Mouse (Mus musculus): ENCODE data around the gene Eprs. TPM values are rescaled to one million over a fixed set of nuclear protein-coding genes. Genes with fewer than 3 reads are reported as not detected.
"Not testable (repeated sequence)": the region's sequence is repeated elsewhere in the genome, so short reads cannot be mapped to it uniquely, and the experiment has no call there.

Gene Eprs
- 29.2 and 29.4 TPM in 2 replicates for polyA plus RNA-seq (2012; rRNA removed)

DNA sequence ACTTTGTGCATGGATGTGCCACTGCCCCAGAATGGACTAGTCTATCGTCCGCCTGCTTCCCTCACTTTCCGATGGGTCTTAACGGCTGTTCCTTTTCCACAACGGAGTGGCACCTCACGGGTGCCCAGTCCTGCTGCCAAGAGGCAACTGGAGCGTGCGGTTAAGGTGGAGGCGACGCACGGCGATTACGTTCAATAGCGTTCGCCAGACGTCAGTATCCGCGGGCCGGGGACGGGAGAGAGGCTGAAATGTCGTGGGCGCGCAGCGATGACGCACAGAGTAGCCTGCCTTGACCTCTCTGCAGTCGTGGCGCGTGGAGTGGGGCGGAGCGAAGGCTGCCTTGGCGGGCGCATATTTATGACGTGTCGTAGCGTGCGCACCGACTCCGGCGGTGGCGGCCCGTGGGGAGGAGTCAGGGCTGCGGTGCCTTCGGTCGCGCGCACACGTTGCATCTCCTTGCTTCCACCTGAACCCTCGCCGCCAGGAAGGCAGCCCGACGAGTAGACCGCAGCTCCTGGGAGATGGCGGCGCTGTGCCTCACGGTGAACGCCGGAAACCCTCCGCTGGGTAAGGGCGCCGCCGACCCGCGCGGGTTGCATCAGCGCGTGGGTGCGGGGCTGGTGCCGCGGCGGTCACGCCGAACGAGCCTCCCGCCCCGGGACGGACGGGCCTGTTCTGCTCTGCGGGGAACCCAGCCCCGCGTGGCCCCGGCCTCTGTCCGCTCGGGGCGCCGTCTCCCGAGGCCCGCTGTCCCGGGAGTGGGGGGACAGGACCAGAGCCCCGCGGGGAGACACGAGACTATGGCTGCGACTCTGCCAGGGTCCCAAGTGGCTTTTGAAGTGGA is at the start of gene Eprs:
Gene Eprs (plus strand): TSS at position 368 of the 844 bp plus-strand sequence.
- peaks cover 5% of the 10 kb centered on the region for H3K4me1 ChIP-seq (ENCODE audit: control insufficient read depth, insufficient read depth, low read length)
- TF ChIP-seq CTCF (IDR thresholded peaks at IDR 0.05; ENCODE audit: extremely low read depth, insufficient read depth, low read length) (no peak), POLR2A (IDR thresholded peaks at IDR 0.05; ENCODE audit: extremely low read depth, insufficient read depth, low read length) (peak; percentile 89)
- H3K4me3 ChIP-seq (ENCODE audit: insufficient read depth, low read length) = peak within 1 kb of the TSS; percentile 64
- peak within 1 kb of the TSS; percentile 63 for H3K27ac ChIP-seq (ENCODE audit: insufficient read depth, low read length)

DNA sequence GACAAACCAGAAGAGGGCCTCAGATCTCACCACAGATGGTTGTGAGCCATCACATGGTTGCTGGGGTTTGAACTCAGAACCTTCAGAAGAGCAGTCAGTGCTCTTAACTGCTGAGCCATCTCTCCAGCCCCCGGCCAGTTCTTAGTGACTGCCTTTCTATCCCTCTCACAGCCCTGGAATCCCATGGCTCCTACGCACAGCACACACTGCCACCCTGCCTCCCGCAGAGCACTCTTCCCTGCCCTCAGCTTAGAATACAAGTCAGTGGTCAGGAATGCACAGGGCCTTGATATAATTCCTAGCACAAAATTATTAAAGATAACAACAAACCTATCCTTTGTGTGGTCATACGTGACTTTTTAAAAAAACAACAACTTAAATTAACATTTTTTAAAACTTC is 48.3 kb upstream of the Eprs start:
- Histone ChIP-seq H3K27ac (ENCODE audit: insufficient read depth, low read length) (no peak overlapping the region), H3K4me3 (ENCODE audit: insufficient read depth, low read length) (no peak overlapping the region), H3K4me1 (ENCODE audit: control insufficient read depth, insufficient read depth, low read length) (peaks cover 3% of the 10 kb centered on the region)

GRCm38 (mm10) chr1:185315846-185316568 is 46.8 kb upstream of the Eprs start:
- TF ChIP-seq POLR2A (IDR thresholded peaks at IDR 0.05; ENCODE audit: extremely low read depth, insufficient read depth, low read length) = no peak
- TF ChIP-seq CTCF (IDR thresholded peaks at IDR 0.05; ENCODE audit: extremely low read depth, insufficient read depth, low read length) = no peak
- Histone ChIP-seq H3K4me1 (ENCODE audit: control insufficient read depth, insufficient read depth, low read length) (peaks cover 3% of the 10 kb centered on the region), H3K27ac (ENCODE audit: insufficient read depth, low read length) (no peak overlapping the region), H3K4me3 (ENCODE audit: insufficient read depth, low read length) (no peak overlapping the region)

More for the DNA sequence above, 48.3 kb upstream of the Eprs start:
- no peak for TF ChIP-seq CTCF (IDR thresholded peaks at IDR 0.05; ENCODE audit: extremely low read depth, insufficient read depth, low read length)

GRCm38 (mm10) chr1:185327754-185328345 is 35.0 kb upstream of the Eprs start:
- H3K4me1 ChIP-seq (ENCODE audit: control insufficient read depth, insufficient read depth, low read length); H3K4me3 ChIP-seq (ENCODE audit: insufficient read depth, low read length); H3K27ac ChIP-seq (ENCODE audit: insufficient read depth, low read length): not testable (repeated sequence)

GRCm38 (mm10) chr1:185328721-185329610 is 33.9 kb upstream of the Eprs start, which contains the start of gene Iars2:
Iars2 (minus strand) TSS chr1:185329396.
- H3K27ac ChIP-seq (ENCODE audit: insufficient read depth, low read length) = peak within 1 kb of the TSS; percentile 89
- H3K4me3 ChIP-seq (ENCODE audit: insufficient read depth, low read length) = peak within 1 kb of the TSS; percentile 81
- peaks cover 1% of the 10 kb centered on the region; the same call in 1 of the 2 replicates for H3K4me1 ChIP-seq (ENCODE audit: control insufficient read depth, insufficient read depth, low read length)
- TF ChIP-seq CTCF (IDR thresholded peaks at IDR 0.05; ENCODE audit: extremely low read depth, insufficient read depth, low read length) (no peak), POLR2A (IDR thresholded peaks at IDR 0.05; ENCODE audit: extremely low read depth, insufficient read depth, low read length) (peak; percentile 77; the same call in 1 of the 2 replicates)

GRCm38 (mm10) chr1:185329851-185330250 is 33.0 kb upstream of the Eprs start:
- TF ChIP-seq POLR2A (IDR thresholded peaks at IDR 0.05; ENCODE audit: extremely low read depth, insufficient read depth, low read length) (no peak), CTCF (IDR thresholded peaks at IDR 0.05; ENCODE audit: extremely low read depth, insufficient read depth, low read length) (no peak)
- Histone ChIP-seq H3K4me3 (ENCODE audit: insufficient read depth, low read length) (no peak overlapping the region; the same call in 1 of the 2 replicates), H3K4me1 (ENCODE audit: control insufficient read depth, insufficient read depth, low read length) (peaks cover 1% of the 10 kb centered on the region; the same call in 1 of the 2 replicates), H3K27ac (ENCODE audit: insufficient read depth, low read length) (no peak overlapping the region)

DNA sequence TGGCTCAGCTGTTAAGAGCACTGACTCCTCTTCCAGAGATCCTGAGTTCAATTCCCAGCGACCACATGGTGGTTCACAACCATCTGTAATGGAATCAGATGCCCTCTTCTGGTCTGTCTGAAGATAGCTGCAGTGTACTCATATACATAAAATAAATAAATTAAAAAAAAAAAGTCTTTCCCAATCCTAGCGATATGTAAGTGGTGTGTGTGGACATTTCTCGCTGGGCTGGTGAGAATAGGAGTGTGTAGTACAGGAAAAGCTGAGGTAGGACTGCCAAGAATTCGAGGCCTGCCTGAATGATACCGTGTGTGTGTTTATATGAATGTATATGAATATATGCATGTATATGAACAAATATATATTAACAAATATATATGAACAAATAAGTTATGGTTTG is 31.5 kb upstream of the Eprs start:
- TF ChIP-seq CTCF (IDR thresholded peaks at IDR 0.05; ENCODE audit: extremely low read depth, insufficient read depth, low read length) (no peak), POLR2A (IDR thresholded peaks at IDR 0.05; ENCODE audit: extremely low read depth, insufficient read depth, low read length) (no peak)
- Histone ChIP-seq H3K27ac (ENCODE audit: insufficient read depth, low read length) (no peak overlapping the region), H3K4me3 (ENCODE audit: insufficient read depth, low read length) (peak overlapping the region; percentile 65; the same call in 1 of the 2 replicates), H3K4me1 (ENCODE audit: control insufficient read depth, insufficient read depth, low read length) (peaks cover 1% of the 10 kb centered on the region; the same call in 1 of the 2 replicates)

DNA sequence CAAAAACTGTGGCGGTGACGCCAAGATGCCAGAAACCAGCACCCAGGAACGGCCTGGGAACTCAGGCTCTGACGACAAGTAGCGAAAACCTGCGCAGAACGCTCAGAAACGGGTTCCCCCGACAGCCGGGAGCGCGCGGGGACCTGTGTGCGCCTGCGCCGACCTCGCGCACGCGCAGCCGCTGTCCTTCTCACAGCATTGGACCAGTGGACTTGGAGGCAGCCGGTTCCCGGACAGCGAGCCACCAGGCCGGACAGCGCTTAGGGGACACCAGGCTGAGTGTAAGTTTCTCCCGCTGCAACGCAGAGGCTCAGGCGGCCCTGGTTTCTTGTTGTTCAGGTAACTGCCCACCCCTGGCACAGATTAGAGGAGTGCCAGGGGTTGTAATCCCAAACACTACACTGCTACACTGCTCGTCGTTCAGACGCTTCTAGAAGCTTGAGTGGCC is 30.8 kb upstream of the Eprs start, which contains the start of gene Bpnt1:
Gene Bpnt1 (plus strand): TSS at position 167 of the 448 bp plus-strand sequence.
- TF ChIP-seq CTCF (IDR thresholded peaks at IDR 0.05; ENCODE audit: extremely low read depth, insufficient read depth, low read length) (no peak), POLR2A (IDR thresholded peaks at IDR 0.05; ENCODE audit: extremely low read depth, insufficient read depth, low read length) (peak; percentile 88)
- Histone ChIP-seq H3K27ac (ENCODE audit: insufficient read depth, low read length) (peak within 1 kb of the TSS; percentile 19), H3K4me3 (ENCODE audit: insufficient read depth, low read length) (peak within 1 kb of the TSS; percentile 65), H3K4me1 (ENCODE audit: control insufficient read depth, insufficient read depth, low read length) (peaks cover 1% of the 10 kb centered on the region; the same call in 1 of the 2 replicates)

All from cortical plate, adult 2 months (tissue).